Mouse (Mus musculus): ENCODE results near the gene T2. TPM values are rescaled to one million over a fixed set of nuclear protein-coding genes. Genes with fewer than 3 reads are reported as not detected.

T2 gene
- polyA plus RNA-seq, 1 experiment from 2014 or later, result 0.50 TPM

DNA sequence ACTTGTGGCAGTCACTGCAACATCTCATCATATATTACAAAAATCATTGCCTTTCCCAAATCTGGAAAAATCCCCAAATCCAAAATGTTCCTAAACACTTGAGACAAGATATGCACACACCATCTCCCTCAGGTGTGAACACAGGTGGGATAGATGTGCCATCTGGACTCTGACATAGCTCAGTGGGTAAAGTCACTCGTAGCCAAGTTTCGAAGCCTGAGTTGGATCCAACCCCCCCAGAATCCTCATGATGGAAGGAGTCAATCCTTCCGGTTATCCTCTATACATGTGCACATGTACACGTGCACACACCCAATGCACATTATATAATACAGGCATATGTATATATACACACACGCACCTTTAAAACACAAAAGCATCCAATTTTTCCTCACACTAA, 5.1 kb downstream of the T2 start:
- H3K4me2 ChIP-seq (ENCODE audit: low read length), result no peak overlapping the region
- H3K4me3 ChIP-seq (replicated peaks; ENCODE audit: low read depth, low read length), result no peak overlapping the region
- no peak overlapping the region for H3K9ac ChIP-seq (ENCODE audit: low read depth, low read length)
- H3K27me3 ChIP-seq (ENCODE audit: insufficient read depth, low read length), result no peaks in the 10 kb centered on the region
- no peak overlapping the region for H3K27ac ChIP-seq
- 94% methylated on average over 5 of the region's 5 CpGs for WGBS
- no peaks in the 10 kb centered on the region for H3K4me1 ChIP-seq (replicated peaks; ENCODE audit: insufficient read depth, low read length)
- ATAC-seq (replicated peaks; ENCODE audit: low FRiP score, low read depth) (no peak), DNase-seq (ENCODE audit: low spot score) (no peak)
- no peaks in the 10 kb centered on the region for H3K9me3 ChIP-seq (replicated peaks; ENCODE audit: low read length)
- no peaks in the 10 kb centered on the region for H3K36me3 ChIP-seq (ENCODE audit: insufficient read depth, low read length)
- TF ChIP-seq CTCF (IDR thresholded peaks at IDR 0.05; ENCODE audit: low read depth), result no peak

DNA sequence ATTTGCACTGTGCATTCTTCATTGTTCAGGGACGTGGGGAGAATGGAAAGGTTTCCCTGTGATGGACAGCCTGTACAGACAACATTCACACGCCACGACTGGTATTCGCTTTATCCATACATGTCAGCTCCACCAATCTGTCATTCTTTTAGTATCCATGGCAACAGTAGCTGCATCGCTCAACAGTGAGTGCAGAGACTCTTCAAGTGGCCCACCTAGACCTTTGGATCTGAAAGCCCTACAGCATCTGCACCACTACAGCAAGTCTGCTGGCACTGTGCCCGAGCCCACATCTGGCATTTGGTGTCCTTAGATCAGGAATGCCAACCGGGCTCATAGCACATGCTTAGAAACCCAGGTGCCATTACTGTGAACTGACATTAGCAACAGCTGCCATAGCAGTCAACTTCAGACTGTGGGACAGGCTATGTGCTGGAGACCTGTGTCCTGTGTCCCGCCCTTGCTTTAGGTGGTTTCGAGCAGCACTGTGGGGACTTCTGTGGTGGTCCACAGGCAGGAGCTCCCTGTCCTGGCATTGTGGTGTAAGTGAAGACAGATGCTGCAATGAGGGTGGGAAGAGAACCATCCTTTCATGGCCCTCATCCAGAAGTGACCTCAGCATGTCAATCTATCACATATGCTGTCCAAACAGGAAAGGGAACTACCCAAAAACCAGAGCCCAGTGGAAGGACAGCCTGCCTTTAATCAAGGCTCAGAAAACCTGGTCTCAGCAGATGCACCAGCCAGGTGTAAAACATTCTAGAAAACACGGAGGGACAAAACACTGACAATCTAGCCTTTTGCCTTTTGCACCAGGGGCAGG, 5.7 kb downstream of the T2 start:
- no peaks in the 10 kb centered on the region for H3K36me3 ChIP-seq (ENCODE audit: insufficient read depth, low read length)
- DNase-seq (ENCODE audit: low spot score) (no peak), ATAC-seq (replicated peaks; ENCODE audit: low FRiP score, low read depth) (no peak)
- no peaks in the 10 kb centered on the region for H3K9me3 ChIP-seq (replicated peaks; ENCODE audit: low read length)
- H3K27me3 ChIP-seq (ENCODE audit: insufficient read depth, low read length), result no peaks in the 10 kb centered on the region
- H3K9ac ChIP-seq (ENCODE audit: low read depth, low read length), result no peak overlapping the region
- no peak overlapping the region for H3K27ac ChIP-seq
- no peaks in the 10 kb centered on the region for H3K4me1 ChIP-seq (replicated peaks; ENCODE audit: insufficient read depth, low read length)
- no peak overlapping the region for H3K4me2 ChIP-seq (ENCODE audit: low read length)
- H3K4me3 ChIP-seq (replicated peaks; ENCODE audit: low read depth, low read length), result no peak overlapping the region
- no peak for TF ChIP-seq CTCF (IDR thresholded peaks at IDR 0.05; ENCODE audit: low read depth)
- WGBS, result 78% methylated on average over 10 of the region's 10 CpGs

DNA sequence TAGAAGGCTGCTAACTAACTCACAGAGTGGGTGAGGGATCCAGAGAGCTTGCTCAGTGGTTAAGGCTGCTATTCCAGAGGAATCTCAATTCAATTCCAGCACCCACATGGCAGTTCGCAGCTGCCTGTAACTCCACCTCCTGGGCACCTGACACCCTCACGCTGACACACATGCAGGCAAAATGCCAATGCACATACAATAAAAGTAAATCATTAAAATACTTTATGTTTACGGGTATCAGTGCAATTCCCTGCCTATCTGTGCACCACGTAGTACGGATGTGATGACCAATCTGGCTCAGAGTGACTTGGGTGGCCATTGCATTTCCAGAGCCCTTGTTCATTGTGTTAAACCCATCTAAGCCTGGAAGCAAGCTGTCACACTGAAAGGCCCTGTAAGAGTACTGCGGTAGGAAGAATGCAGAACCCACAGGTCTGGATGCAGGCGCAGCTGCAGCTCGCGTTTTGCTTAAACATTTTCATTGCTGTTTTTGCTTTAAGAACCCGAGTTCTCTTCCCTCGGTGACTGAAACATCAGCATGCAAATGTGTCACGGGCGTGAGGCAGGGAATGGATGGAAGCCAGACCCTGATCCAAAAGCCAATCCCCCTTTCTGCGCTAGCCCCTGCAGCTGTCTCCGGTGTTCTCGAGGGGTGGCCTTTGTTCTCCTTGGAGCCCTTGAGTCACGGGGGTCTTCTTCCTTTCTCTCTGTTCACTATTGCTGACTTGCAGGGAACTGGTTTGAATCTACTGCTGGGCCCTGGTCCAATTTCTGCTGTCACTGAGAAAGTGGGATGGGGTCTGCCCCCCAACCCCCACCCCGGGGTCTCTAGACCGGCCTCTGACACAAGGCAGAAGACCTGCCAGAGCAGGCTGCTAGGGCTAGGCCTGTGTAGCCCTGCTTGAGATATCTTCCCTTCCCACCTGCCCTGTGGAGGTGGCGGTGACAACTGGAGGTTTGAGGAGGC, 12.0 kb downstream of the T2 start:
- H3K4me3 ChIP-seq (replicated peaks; ENCODE audit: low read depth, low read length), result no peak overlapping the region
- H3K4me2 ChIP-seq (ENCODE audit: low read length), result no peak overlapping the region
- DNase-seq (ENCODE audit: low spot score) (no peak), ATAC-seq (replicated peaks; ENCODE audit: low FRiP score, low read depth) (no peak)
- TF ChIP-seq CTCF (IDR thresholded peaks at IDR 0.05; ENCODE audit: low read depth), result no peak
- H3K4me1 ChIP-seq (replicated peaks; ENCODE audit: insufficient read depth, low read length), result 0 out of 2 replicates have a peak, but pooled peaks cover 4% of the 10 kb centered on the region
- 30% methylated on average over 20 of the region's 20 CpGs for WGBS
- H3K27ac ChIP-seq, result no peak overlapping the region
- no peaks in the 10 kb centered on the region for H3K36me3 ChIP-seq (ENCODE audit: insufficient read depth, low read length)
- H3K9ac ChIP-seq (ENCODE audit: low read depth, low read length), result no peak overlapping the region
- no peaks in the 10 kb centered on the region for H3K27me3 ChIP-seq (ENCODE audit: insufficient read depth, low read length)
- no peaks in the 10 kb centered on the region for H3K9me3 ChIP-seq (replicated peaks; ENCODE audit: low read length)

DNA sequence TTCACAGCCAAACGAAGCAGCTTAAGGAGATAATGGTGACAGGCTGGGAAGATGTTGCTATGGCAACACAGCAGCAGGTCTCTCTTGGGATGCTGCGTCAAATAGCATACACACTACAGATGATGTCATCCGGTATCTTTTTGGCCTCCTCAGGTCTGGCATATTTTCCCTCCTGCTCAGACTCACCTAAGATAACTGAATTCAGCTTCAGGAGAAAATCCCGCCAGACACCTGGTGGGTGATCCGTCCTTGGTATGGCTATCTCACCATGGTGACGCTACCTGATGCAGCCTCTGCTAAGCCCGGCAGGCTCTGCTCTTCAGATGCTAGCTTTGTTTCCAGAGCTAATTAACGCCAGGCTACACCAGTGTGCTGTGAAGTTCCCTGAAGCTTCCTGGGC, 12.8 kb downstream of the T2 start:
- no peak for ATAC-seq (replicated peaks; ENCODE audit: low FRiP score, low read depth)
- H3K27me3 ChIP-seq (ENCODE audit: insufficient read depth, low read length), result no peaks in the 10 kb centered on the region
- no peak overlapping the region for H3K27ac ChIP-seq
- H3K4me2 ChIP-seq (ENCODE audit: low read length), result no peak overlapping the region
- no peaks in the 10 kb centered on the region for H3K36me3 ChIP-seq (ENCODE audit: insufficient read depth, low read length)
- no peak overlapping the region for H3K4me3 ChIP-seq (replicated peaks; ENCODE audit: low read depth, low read length)
- H3K4me1 ChIP-seq (replicated peaks; ENCODE audit: insufficient read depth, low read length), result 0 out of 2 replicates have a peak, but pooled peaks cover 4% of the 10 kb centered on the region
- no peaks in the 10 kb centered on the region for H3K9me3 ChIP-seq (replicated peaks; ENCODE audit: low read length)
- H3K9ac ChIP-seq (ENCODE audit: low read depth, low read length), result no peak overlapping the region
- TF ChIP-seq CTCF (IDR thresholded peaks at IDR 0.05; ENCODE audit: low read depth), result no peak
- 54% methylated on average over 8 of the region's 8 CpGs for WGBS
- no peak for DNase-seq (ENCODE audit: low spot score)

DNA sequence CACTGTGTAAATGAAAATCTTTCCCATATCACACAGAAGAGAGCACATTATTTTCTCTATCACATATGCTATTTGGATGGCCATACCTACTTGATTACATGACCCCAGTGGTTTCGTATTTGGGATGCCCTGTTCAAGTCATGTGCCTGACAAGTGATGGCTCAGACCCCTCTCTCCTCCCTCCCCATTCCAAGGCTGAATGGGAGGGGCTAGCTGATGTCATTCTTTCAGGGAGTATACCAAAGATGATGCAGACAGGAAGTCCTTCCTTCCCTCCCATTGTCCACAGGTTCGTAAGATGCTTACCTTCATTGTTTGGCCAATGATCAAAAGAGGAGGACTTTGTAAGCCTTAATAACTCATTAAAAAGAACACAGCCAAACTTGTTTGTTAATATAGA, 13.4 kb downstream of the T2 start:
- no peak for TF ChIP-seq CTCF (IDR thresholded peaks at IDR 0.05; ENCODE audit: low read depth)
- no peak overlapping the region for H3K4me2 ChIP-seq (ENCODE audit: low read length)
- no peak overlapping the region for H3K4me3 ChIP-seq (replicated peaks; ENCODE audit: low read depth, low read length)
- WGBS, result 78% methylated on average over 2 of the region's 2 CpGs
- no peaks in the 10 kb centered on the region for H3K27me3 ChIP-seq (ENCODE audit: insufficient read depth, low read length)
- H3K9me3 ChIP-seq (replicated peaks; ENCODE audit: low read length), result no peaks in the 10 kb centered on the region
- no peaks in the 10 kb centered on the region for H3K36me3 ChIP-seq (ENCODE audit: insufficient read depth, low read length)
- ATAC-seq (replicated peaks; ENCODE audit: low FRiP score, low read depth), result no peak
- H3K27ac ChIP-seq, result no peak overlapping the region
- no peak for DNase-seq (ENCODE audit: low spot score)
- H3K4me1 ChIP-seq (replicated peaks; ENCODE audit: insufficient read depth, low read length), result 0 out of 2 replicates have a peak, but pooled peaks cover 4% of the 10 kb centered on the region
- H3K9ac ChIP-seq (ENCODE audit: low read depth, low read length), result no peak overlapping the region

DNA sequence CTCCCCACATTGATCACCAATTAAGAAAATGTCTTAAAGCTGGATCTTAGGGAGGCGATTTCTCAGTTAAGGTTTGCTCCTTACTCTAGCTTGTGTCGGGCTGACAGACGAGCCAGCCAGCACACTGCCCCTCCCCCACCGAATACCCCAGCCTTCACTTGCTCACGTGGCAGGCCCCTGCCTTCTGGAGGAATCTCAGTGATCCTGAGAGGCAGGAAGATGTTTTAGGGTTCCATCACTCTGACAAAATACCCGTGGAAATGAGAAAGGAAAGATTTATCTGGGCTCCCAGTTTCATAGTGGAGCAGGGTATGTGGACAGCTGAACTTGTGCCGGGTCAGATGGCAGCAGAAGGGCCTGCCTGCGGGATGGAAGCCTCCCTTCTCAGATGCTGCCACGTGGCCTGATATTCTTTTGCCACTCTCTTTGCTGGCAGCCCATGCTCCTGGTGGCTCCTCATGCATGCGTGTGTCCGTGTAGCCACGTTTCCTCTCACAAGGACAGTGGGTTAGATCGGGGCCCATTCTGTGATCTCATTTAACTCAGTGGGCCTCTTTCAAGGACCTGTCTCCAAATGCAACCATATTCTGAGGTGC, 14.9 kb downstream of the T2 start:
- WGBS, result 35% methylated on average over 13 of the region's 13 CpGs
- Histone ChIP-seq H3K36me3 (ENCODE audit: insufficient read depth, low read length) (no peaks in the 10 kb centered on the region), H3K9ac (ENCODE audit: low read depth, low read length) (no peak overlapping the region), H3K9me3 (replicated peaks; ENCODE audit: low read length) (no peaks in the 10 kb centered on the region), H3K27me3 (ENCODE audit: insufficient read depth, low read length) (no peaks in the 10 kb centered on the region), H3K4me2 (ENCODE audit: low read length) (no peak overlapping the region), H3K27ac (no peak overlapping the region), H3K4me1 (replicated peaks; ENCODE audit: insufficient read depth, low read length) (0 out of 2 replicates have a peak, but pooled peaks cover 4% of the 10 kb centered on the region), H3K4me3 (replicated peaks; ENCODE audit: low read depth, low read length) (no peak overlapping the region)
- ATAC-seq (replicated peaks; ENCODE audit: low FRiP score, low read depth), result no peak
- TF ChIP-seq CTCF (IDR thresholded peaks at IDR 0.05; ENCODE audit: low read depth), result no peak
- DNase-seq (ENCODE audit: low spot score), result no peak
